Mouse (Mus musculus): ENCODE measurements around the gene Sfxn5.

GRCm38 (mm10) chr6:85381648-85382020 lies 48.4 kb upstream of the Sfxn5 start:
- TF ChIP-seq CTCF (IDR thresholded peaks at IDR 0.05; ENCODE audit: low read depth) = no peak
- TF ChIP-seq EP300 (IDR thresholded peaks at IDR 0.05; ENCODE audit: low read depth) = no peak

Measured in liver, embryonic 14.5 days (tissue).